8 mouse cellular contexts compared by ENCODE assay signal in genomic region chr8:23504704-23505103, GRCm38 (mm10).
DNase-seq lines count a peak whose midpoint lies in the region; ATAC-seq and TF ChIP-seq lines count a peak whose summit lies in the region.

No protein-coding gene starts in this region.

- 0 out of 2 replicates have a peak overlapping the region, but pooled peaks have one; percentile 8 for H3K9ac ChIP-seq in heart, embryonic 14.5 days (ENCODE audit: low read length)
- no peak overlapping the region for H3K9ac ChIP-seq in liver, postnatal 0 days (replicated peaks)

- no peak for ATAC-seq in heart, embryonic 14.5 days (ENCODE audit: insufficient number of reproducible peaks, insufficient read depth, low FRiP score, low read depth)
- no peak for ATAC-seq in liver, postnatal 0 days

- H3K36me3 ChIP-seq in heart, embryonic 14.5 days (ENCODE audit: control insufficient read depth, insufficient read depth, low read length): no peaks in the 10 kb centered on the region
- no peaks in the 10 kb centered on the region for H3K36me3 ChIP-seq in liver, postnatal 0 days (replicated peaks; ENCODE audit: insufficient read depth, low read length)

- H3K4me1 ChIP-seq in embryonic fibroblast, embryonic 13.5 days (ENCODE audit: control insufficient read depth, insufficient read depth, low read length): peaks cover 9% of the 10 kb centered on the region; the same call in 1 of the 2 replicates
- peaks cover 12 to 29% of the 10 kb centered on the region in 2 experiments for H3K4me1 ChIP-seq in heart, embryonic 14.5 days (ENCODE audit: control insufficient read depth in 2 of 2, insufficient read depth in 2 of 2, low read length in 2 of 2)
- H3K4me1 ChIP-seq in liver, postnatal 0 days (ENCODE audit: insufficient read depth): no peaks in the 10 kb centered on the region

- TF ChIP-seq EP300 in liver, postnatal 0 days (IDR thresholded peaks at IDR 0.05; ENCODE audit: low read depth): no peak

- H3K27ac ChIP-seq in embryonic fibroblast, embryonic 13.5 days (ENCODE audit: insufficient read depth, low read length): no peak overlapping the region
- H3K27ac ChIP-seq in heart, embryonic 14.5 days (replicated peaks in 1 of 2; ENCODE audit: control insufficient read depth in 1 of 2, insufficient read depth in 1 of 2, low read depth in 2 of 2, low read length in 2 of 2): no peak overlapping the region
- H3K27ac ChIP-seq in liver, postnatal 0 days (ENCODE audit: low read depth): no peak overlapping the region

- no peaks in the 10 kb centered on the region for H3K9me3 ChIP-seq in heart, embryonic 14.5 days (ENCODE audit: control insufficient read depth, low read length)
- no peaks in the 10 kb centered on the region for H3K9me3 ChIP-seq in liver, postnatal 0 days (ENCODE audit: low read length)

- H3K27me3 ChIP-seq in heart, embryonic 14.5 days (ENCODE audit: control insufficient read depth, insufficient read depth, low read length): no peaks in the 10 kb centered on the region
- H3K27me3 ChIP-seq in liver, postnatal 0 days (ENCODE audit: insufficient read depth, low read length): no peaks in the 10 kb centered on the region

- no peak for TF ChIP-seq POLR2A in embryonic fibroblast, embryonic 13.5 days (IDR thresholded peaks at IDR 0.05; ENCODE audit: low read depth, low read length)

- DNase-seq in 416B (ENCODE audit: low read depth): peak; percentile 11
- DNase-seq in adrenal gland, postnatal 36 days: peak; percentile 68 to 84
- DNase-seq in kidney, postnatal 36 days: peak; percentile 58 to 82
- peak; percentile 45 for DNase-seq in liver, postnatal 0 days
- DNase-seq in right cerebral cortex, postnatal 25 days: peak; percentile 31
- no peak for DNase-seq in spleen, postnatal 4 days (ENCODE audit: low spot score in 2 of 2)

- H3K4me3 ChIP-seq in embryonic fibroblast, embryonic 13.5 days (ENCODE audit: insufficient read depth, low read length): no peak overlapping the region
- H3K4me3 ChIP-seq in heart, embryonic 14.5 days (ENCODE audit: control insufficient read depth in 1 of 2, insufficient read depth in 1 of 2, low read depth in 1 of 2, low read length in 2 of 2): no peak overlapping the region
- no peak overlapping the region for H3K4me3 ChIP-seq in liver, postnatal 0 days (ENCODE audit: low read depth, low read length)

- peak overlapping the region; percentile 51 for H3K4me2 ChIP-seq in heart, embryonic 14.5 days (ENCODE audit: low read length)
- H3K4me2 ChIP-seq in liver, postnatal 0 days (ENCODE audit: low read depth, low read length): peak overlapping the region; percentile 7; the same call in 1 of the 2 replicates

- TF ChIP-seq CTCF in embryonic fibroblast, embryonic 13.5 days (IDR thresholded peaks at IDR 0.05; ENCODE audit: borderline replicate concordance, insufficient read depth, low read length): peak; percentile 35; the same call in 1 of the 2 replicates
- TF ChIP-seq CTCF in liver, postnatal 0 days (IDR thresholded peaks at IDR 0.05; ENCODE audit: low read depth): peak; percentile 56

- 36% methylated on average over 10 of the region's 10 CpGs for WGBS in heart, embryonic 14.5 days
- 55% methylated on average over 10 of the region's 10 CpGs for WGBS in liver, postnatal 0 days (ENCODE audit: insufficient replicate concordance)

Comparison
In these comparisons a context has a peak if more than half of its experiments do, and no peak if none do; other contexts are left out.
1. DNase-seq: peak in 416B (single experiment), adrenal gland, postnatal 36 days (2 of 2), kidney, postnatal 36 days (2 of 2), liver, postnatal 0 days (single experiment) and right cerebral cortex, postnatal 25 days (single experiment); none in spleen, postnatal 4 days (0 of 2).